Mouse (Mus musculus) testis, postnatal 10 days (tissue): Measurements from ENCODE around the gene Brdt.
"Not testable (repeated sequence)": the region's sequence is repeated elsewhere in the genome, so short reads cannot be mapped to it uniquely, and the experiment has no call there.

Source experiments
- DNase-seq: peaks from one replicate; pipeline ENCODE4 v3.0.0; 2021; ENCODE audit warnings: low spot score

Gene Brdt

DNA sequence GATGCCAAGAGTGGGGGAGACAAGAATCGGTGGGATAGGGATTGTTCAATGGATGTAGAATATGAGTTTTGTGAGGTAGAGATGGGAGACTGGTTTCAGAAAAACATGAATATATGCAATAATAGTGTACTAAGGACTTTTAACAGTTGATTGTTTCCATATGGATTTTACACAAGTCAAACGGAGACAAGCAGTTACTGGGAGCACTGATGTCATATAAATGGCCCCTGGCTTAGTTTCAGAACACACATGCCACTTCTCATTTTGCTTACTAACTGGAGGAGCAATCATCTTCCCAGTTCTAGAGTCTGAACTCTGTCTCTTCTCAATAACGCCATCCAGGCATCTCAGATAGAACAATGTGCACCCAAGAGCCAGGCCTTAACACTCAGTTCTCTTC lies 9.4 kb downstream of the Brdt start:
- no peak for DNase-seq

DNA sequence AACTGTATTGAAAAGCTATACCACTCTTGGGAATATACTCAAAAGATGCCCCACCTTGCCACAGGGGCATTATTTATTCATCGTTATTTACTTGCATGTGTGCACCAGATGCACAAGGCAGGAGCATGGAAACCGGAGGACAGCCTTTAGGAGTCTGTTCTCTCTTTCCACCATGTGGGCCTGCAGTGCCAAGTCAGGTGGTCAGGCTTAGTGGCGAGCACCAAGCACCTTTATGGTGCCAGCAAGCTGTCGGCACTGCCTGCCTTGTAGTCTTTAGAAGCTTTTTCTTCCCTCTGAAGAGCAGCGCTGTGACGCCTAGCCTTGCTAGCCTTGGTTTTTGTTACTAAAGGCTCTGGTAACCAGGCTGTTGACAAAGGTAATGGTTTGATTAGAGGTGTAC lies 11.9 kb downstream of the Brdt start:
- no peak for DNase-seq

DNA sequence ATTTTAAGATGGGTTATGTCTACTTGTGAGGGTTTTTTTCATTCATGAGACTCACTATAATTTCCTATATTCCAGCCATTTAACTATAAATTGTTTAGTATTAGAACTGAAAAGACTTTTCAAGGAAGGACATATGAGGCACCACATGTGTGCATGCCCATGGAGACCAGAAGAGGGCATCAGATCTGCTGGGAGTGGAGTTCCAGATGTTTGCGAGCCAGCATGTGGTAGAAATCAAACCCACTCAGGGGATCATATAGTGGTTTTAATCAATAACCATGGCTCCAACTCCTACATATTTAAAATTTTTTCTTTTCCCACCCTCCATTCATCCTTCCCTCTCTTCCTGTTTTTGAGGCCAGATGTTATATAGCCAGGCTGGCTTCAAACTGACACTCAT lies 15.3 kb downstream of the Brdt start:
- DNase-seq: no peak

DNA sequence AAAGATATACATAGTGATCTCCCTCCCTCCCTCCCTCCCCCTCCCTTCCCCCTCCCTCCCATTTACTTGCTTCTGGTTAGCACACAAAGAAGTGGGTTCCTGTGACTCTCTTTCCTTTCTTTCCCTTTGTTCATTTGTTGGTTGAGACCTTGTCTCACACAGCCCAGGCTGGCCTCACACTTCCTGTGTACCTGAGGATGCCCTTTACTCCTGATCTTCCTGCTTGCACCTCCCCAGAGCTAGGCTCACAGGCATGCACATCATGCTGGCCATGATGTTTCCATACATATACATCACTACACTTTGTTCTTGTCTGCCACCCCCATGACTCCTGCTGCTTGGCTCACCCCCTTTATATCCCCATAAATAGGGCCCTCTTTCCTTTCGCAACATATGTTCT lies 21.6 kb downstream of the Brdt start:
- DNase-seq: no peak

DNA sequence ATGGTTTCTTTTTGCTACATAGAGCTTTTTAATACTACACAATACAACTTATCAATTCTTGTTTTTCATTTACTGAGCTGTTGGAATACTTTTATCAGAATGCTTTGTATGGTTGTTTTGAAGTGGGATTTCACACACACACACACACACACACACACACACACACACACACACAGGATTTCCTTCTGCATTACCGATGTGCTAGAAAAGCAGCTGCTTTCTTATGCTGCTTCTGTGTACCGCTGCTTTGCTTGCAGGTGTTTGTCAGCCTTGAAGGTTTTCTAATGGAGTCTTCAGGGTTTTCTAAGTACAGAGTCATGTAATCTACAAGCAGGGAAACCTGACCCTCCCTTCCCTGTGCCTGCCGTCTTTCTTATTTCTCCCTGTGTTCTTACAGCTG lies 23.0 kb downstream of the Brdt start:
- no peak for DNase-seq

DNA sequence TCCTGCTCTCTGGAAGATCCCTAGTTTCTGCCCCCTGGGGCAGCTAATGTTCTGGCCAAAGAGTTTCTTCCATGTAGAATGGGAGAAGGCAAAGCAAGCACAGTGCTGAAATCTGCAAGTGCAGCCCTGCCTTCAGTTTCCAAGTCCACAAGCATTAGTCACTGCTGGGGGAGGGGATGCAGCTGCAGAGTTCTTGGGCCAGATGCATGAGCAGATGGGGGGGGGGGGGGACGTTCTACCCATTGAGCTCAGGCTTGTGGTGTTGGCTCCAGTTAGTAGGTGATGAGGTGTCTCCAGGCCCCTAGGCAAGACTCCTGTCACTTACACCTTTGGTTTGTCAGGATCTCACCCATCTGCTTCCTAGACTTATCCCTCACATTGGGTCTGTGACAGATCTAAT lies 24.8 kb downstream of the Brdt start:
- no peak for DNase-seq

DNA sequence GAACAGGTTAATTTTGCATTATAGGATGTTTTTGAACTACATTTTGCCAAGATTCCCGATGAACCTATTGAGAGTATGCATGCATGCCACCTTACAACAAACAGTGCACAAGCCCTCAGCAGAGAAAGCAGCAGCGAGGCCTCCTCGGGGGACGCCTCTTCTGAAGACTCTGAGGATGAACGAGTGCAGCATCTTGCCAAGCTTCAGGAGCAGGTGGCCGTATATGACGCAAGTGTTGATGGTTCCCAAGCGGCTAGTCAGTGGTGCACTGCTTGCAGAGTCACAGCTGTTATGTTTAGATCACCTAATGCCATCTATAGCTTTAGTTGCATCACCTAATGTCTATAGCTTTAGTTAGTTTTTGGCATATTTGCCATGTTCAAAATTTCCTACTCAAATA lies 26.8 kb downstream of the Brdt start:
- no peak for DNase-seq

DNA sequence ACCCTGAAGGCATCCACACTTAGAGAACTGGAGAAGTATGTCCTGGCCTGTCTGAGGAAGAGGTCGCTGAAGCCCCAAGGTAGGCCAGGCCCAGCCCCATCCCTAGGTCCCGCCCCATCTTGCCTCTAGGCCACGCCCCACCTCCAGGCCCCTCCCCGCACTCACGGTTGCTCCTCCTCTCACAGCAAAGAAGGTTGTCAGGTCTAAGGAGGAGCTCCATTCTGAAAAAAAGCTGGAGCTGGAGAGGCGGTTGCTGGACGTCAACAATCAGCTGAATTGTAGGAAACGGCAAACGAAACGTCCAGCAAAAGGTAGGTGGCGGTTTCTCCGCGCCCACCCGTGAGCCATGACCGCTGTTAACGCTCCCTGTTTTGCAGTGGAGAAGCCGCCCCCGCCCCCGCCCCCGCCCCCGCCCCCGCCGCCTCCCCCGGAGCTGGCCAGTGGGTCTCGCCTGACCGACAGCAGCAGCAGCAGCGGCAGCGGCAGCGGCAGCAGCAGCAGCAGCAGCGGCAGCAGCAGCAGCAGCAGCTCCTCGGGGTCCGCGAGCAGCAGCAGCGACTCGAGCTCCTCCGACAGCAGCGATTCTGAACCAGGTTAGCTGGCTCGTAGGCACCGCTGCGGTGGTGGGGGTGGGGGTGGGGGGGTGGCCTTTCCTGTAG lies 28.6 kb downstream of the Brdt start:
- DNase-seq: peak; percentile 95

DNA sequence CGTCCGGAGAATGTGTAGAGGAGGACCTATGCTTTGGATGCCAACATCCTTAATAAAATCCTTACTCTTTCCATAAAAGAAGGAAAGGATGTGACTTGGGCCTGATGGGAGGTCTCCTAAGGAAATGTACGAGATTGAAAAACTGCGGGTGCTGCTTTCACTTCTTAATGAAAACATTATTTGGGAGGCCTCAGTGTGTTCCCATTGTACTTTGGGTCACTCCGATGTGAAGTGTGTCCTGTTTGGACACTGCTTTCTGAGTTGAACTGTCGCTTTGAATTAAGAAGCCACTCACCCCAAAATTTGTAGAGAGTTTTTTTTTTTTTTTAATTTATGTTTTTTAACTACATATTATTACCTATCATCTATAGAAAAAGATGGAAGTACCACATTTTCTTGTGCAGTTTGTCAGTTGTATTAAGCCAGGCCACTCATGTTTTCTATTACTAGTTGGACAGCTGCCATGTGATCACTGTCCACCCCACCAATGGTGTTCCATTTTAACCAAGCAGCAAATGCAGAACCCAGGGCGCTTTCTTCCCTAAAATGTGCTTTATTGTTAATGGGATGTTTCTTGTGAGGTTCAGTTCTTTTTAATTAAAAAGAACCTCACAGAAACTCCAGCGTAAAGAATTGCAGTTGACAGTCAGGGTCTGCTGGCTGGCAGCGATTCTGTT lies 29.2 kb downstream of the Brdt start:
- DNase-seq: no peak

DNA sequence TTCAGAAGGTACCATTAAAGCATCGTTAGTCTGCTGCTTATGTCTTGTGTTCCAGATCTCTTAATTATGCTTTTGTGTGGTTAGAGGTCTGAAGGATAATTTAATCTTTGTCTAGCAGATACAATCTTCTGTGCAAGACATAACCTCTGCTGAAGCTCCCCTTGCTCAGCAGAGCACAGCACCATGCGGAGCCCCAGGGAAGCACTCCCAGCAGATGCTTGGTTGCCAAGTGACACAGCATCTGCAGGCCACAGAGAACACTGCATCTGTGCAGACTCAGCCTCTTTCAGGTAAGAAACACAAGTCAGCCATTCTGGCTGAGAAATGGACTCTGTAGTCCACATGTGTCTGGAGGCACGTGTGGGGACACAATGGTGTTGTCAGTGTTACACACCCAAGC lies 39.1 kb downstream of the Brdt start:
- no peak for DNase-seq

DNA sequence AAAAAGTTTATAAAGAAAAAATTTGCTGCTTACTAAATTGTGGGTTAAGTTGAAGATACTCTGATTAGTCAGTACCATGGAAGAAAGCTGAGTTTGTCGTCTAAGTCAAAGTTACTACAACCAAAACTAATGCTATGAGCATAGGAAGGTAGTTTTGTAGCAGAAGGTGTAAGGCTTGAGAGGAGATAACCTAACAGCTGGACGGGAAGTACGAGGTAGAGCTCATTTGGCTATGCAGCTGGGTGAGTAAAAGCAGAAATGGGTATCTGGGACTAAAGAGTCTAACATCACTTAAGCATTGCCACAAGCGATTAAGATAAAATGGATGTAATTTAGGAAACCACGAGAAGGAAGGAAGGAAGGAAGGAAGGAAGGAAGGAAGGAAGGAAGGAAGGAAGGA lies 40.4 kb downstream of the Brdt start:
- no peak for DNase-seq

DNA sequence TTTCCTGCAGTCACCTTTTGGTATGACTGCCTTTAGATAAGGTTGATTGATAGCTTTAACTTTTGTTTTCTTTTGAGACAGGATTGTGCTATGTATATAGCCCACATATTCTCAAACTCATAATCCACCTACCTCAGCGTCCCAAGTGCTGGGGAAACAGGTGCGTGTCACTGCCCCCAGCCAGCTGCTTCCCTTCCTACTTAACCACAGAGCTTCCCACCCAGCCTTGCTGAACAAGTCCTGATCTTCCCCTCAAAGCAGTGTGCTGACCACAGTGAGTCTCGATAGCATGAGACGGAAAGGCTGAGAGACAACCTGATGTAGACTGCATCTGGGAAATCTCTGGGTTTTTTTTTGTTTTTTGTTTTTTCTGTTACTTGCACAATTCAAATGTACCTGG lies 42.3 kb downstream of the Brdt start:
- no peak for DNase-seq

DNA sequence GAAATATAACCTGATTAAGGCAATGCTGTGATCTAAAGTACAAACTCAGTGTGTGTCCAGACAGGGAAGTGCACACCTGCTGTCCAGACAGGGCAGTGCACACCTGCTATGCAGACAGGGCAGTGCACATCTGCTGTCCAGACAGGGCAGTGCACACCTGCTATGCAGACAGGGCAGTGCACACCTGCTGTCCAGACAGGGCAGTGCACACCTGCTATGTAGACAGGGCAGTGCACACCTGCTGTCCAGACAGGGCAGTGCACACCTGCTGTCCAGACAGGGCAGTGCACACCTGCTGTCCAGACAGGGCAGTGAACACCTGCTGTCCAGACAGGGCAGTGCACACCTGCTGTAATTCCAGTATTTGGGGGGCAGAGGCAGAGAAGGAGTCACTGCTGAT lies 55.5 kb downstream of the Brdt start:
- DNase-seq: not testable (repeated sequence)

DNA sequence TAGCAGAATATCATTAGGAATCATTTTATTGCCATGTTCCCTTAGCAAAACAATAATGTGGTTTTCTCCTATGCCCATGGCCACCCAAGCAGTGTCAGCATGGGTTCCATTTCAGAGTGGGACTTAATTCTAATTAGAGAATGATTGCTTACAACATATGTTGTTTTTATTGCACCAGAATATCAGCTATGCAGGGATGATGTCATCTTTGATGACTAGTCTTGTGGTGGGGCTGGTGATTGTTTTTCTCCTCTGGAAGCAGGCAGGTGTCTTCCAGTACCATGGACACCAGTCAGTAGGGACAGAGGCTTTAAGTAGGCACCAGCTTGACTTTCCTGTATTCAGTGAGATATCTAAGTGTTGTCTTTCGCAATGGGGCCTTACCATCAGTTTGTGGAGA lies 56.8 kb downstream of the Brdt start:
- no peak for DNase-seq

DNA sequence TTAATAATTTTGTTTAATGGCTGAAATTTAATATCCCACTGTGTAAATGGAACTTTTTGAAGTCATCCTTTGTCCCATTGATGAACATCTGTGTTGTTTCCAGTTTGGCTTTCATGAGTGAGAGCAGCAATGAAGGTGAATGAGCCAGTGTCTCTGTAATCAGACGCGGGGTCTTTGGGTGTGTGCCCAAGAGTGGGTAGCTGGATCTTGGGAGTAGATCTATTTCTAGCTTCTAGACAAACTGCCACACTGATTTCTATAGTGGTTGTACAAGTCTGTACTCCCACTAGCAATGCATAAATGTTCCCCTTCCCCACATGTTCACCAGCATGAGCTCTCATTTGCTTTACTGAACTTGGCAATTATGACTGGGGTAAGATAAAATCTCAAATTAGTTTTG lies 58.4 kb downstream of the Brdt start:
- DNase-seq: no peak

DNA sequence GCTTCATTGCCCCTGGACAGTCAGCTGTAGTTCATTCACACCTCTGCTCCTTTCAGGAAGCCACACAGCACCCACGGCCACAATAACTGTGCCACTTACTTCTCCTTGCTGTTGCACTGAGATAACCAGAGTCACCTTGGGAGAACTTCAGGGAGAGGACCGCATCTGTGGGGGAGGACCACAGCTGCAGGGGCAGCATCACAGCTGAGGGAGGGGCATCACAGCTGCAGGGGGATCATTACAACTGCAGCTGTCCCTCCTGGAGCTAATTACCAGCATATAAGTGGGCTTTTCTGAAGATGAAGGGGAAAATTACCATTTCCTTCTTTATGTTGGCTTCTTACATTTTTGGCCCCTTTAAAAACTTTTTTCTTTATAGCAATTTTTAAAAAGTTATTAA lies 63.5 kb downstream of the Brdt start:
- no peak for DNase-seq

DNA sequence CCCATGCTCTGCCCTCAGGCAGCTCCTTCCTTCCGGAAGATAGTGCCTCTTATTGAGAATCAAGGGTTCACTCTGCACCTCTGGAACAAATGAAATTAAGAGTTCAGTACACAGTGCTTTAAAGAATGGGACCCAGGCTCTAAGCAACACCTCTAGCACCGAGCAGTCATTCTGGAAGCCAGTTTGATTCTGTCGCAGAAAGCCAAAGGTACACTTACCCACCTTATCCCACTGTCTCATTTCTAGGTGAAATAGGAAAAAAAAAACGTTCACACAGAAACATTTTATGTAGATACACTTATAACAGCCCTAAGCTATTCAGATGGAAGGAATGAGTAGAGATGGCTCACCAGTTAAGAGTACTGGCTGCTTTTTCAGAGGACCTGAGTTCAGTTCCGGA lies 71.5 kb downstream of the Brdt start, which contains the start of gene Ephx4:
Gene Ephx4, plus strand, starts transcription at position 301 of the 400 bp plus-strand sequence.
- no peak for DNase-seq

DNA sequence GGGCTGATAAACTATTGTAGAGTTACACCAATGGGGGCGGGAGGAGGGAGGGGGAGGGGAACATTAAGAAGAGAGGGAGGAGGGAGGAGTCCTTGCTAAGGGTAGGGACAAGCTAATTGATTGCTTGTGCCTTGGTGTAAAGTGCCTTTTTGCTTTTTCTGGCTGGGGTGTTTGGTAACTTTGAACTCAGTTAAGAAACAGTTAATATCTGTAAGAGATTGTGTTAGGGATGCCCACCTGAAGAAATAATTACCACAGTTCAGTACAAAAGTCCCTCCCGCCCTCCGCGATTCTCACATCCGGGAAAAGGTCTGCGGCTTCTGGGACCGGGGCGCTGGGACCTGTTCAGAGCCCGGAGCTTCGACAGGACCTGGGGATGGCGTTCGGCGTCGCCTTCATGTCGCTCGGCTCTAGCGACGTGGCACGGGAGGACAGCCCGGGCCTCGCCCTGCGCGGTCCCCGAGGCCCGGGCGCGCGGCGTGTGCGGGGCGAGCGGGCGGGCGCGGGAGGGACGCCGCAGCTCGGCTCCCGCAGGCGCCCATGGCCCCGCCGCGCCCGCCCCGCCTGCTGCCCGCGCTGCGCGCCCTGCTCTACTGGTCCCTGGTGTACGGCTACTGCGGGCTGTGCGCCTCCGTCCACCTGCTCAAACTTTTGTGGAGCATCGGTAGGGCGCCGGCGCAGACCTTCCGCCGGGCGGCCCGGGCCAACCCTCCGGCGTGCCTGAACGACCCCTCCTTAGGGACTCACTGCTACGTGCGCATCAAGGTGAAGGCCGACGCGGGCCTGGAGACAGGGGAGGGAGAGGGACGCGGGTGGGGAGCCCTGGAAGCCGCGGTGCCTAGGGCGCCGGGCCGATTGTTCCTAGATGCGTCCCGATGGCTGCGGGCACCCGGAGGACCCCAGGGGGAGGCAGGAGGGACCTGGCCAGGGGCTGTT lies 72.3 kb downstream of the Brdt start:
- peak; percentile 53 for DNase-seq

DNA sequence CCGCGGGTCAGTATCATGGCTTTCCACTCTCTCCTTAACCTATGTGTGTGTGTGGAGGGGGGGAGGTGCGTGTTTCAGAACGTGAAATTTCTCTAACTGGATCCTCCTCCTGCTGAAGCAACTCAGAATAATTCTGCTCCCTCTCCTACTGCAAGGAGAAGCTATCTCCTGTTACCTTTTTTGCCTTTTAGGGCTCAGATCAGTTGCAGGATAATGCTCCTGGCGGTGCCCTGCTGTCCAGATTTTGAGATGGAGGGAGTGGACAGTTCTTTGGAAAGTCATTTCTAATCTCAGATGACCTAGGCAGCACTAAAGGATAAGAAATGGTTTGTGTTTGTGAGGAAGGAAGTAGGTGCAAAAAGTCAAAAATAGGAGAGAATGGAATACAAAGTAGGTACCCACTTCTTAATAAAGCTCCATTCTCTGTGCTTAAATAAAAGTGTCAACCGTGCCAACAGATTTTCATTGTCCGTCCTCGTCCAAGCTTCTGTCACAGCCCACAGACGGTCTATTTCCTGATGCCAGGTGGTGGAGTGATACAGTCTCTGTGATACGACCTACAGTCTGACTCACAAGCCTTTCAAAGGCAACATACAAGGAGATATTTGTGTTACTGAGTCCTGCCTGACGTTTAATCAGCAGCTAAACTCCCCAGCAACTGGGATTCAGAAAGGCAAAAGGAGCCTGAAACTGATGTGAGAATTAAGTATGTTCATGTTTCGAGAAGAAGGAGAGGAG lies 73.2 kb downstream of the Brdt start:
- DNase-seq: no peak

DNA sequence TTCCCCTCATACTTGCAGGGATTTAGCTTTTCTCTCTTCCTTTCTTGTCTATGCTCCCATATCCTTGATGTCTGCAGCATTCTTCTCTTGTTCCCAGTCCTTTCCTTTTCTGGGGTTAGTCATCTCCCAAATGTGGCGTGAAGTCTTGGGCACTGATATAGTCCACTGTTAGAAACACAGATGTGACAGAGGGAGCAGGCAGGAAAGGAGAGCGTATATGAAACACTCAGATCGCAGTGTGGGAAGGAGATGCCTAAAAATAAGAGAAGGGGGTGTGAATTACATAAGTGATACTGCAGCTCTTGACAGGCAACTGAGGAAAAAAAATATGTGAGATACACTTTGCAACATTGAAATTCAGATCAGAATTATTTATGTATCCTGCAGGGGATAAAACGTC lies 74.4 kb downstream of the Brdt start:
- no peak for DNase-seq

DNA sequence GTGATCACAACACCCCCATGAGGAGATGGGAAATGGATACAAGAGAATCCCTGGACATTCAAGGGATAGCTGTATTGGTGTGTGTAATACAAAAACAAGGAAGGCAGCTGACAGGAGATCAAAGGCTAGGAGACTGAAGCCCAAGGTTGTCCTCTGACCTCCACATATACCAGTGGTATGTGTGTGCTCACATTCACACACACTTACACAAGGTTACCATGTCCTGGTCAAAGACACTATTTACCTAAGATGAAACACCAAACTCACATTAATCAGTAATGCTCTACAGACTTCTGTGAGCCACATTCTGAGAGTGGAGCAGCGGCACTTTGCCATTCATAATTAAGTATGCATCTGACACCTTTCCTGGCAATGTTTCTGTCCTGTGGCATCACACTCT lies 79.3 kb downstream of the Brdt start:
- DNase-seq: no peak

DNA sequence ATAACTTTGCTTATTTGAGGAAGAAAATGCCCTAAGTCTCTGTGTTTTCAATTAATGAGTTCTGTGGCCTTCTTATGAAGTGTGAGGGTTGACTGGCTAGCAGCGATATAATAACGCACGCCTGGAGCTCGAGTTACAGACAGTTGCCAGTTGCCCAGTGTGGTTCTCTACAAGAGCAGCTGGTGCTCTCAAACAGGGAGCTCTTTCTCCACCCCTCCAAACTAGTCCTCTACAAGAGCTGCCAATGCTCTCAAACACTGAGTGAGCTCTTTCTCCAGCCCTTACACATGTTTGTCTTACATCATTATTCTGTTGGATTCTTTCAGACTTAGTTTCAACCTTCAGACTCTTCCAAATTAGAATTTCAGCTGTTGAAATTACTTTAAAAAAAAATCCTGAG lies 80.4 kb downstream of the Brdt start:
- no peak for DNase-seq
